Mouse (Mus musculus) ovary, postnatal 10 days (tissue): ENCODE data around the gene Gm43720.

Experiments
- DNase-seq: peaks from one replicate; pipeline ENCODE4 v3.0.0; 2022; ENCODE audit warnings: low spot score

The Gm43720 gene

GRCm38 (mm10) chr5:138262001-138262400, 17.8 kb downstream of the Gm43720 start:
- DNase-seq = no peak

GRCm38 (mm10) chr5:138260834-138261233, 18.9 kb downstream of the Gm43720 start:
- no peak for DNase-seq

GRCm38 (mm10) chr5:138260051-138260450, 19.7 kb downstream of the Gm43720 start:
- no peak for DNase-seq

- no peak for DNase-seq
Observed at GRCm38 (mm10) chr5:138258993-138259392, 20.8 kb downstream of the Gm43720 start.

GRCm38 (mm10) chr5:138258542-138258941, 21.2 kb downstream of the Gm43720 start:
- no peak for DNase-seq

- DNase-seq = no peak
Observed at GRCm38 (mm10) chr5:138258078-138258477, 21.7 kb downstream of the Gm43720 start.

GRCm38 (mm10) chr5:138257585-138257978, 22.2 kb downstream of the Gm43720 start:
- no peak for DNase-seq

- no peak for DNase-seq
Observed at GRCm38 (mm10) chr5:138256966-138257584, 22.7 kb downstream of the Gm43720 start.

GRCm38 (mm10) chr5:138256094-138256467, 23.7 kb downstream of the Gm43720 start:
- DNase-seq = no peak

GRCm38 (mm10) chr5:138255353-138256093, 24.2 kb downstream of the Gm43720 start, which contains the start of gene Lamtor4:
Lamtor4 (plus strand) TSS chr5:138255482.
- peak; percentile 71 for DNase-seq

- DNase-seq = no peak
Observed at GRCm38 (mm10) chr5:138253061-138253460, 26.7 kb downstream of the Gm43720 start.

- no peak for DNase-seq
Observed at GRCm38 (mm10) chr5:138251144-138251543, 28.6 kb downstream of the Gm43720 start.

- no peak for DNase-seq
Observed at GRCm38 (mm10) chr5:138241511-138241910, 38.2 kb downstream of the Gm43720 start.

- no peak for DNase-seq
Observed at GRCm38 (mm10) chr5:138234224-138234623, 45.5 kb downstream of the Gm43720 start.

GRCm38 (mm10) chr5:138233778-138234177, 46.0 kb downstream of the Gm43720 start:
- no peak for DNase-seq

- DNase-seq = no peak
Observed at GRCm38 (mm10) chr5:138229511-138229910, 50.2 kb downstream of the Gm43720 start.

GRCm38 (mm10) chr5:138228026-138228425, 51.7 kb downstream of the Gm43720 start:
- DNase-seq = no peak

- DNase-seq = no peak
Observed at GRCm38 (mm10) chr5:138227367-138227766, 52.4 kb downstream of the Gm43720 start.

- DNase-seq = no peak
Observed at GRCm38 (mm10) chr5:138226491-138226890, 53.3 kb downstream of the Gm43720 start.

GRCm38 (mm10) chr5:138225700-138226099, 54.1 kb downstream of the Gm43720 start, which contains the start of gene Nxpe5:
Nxpe5 (plus strand) TSS chr5:138225898.
- no peak for DNase-seq

- no peak for DNase-seq
Observed at GRCm38 (mm10) chr5:138223287-138223686, 56.5 kb downstream of the Gm43720 start.

GRCm38 (mm10) chr5:138222111-138222510, 57.6 kb downstream of the Gm43720 start:
- peak; percentile 67 for DNase-seq

- DNase-seq = no peak
Observed at GRCm38 (mm10) chr5:138219864-138220263, 59.9 kb downstream of the Gm43720 start.
